Mouse (Mus musculus) brain, adult 2 months (tissue): ENCODE measurements around the gene Ddx31.

ENCODE experiments used
- DNase-seq: peaks from one replicate; pipeline ENCODE4 v3.0.0; 2011; ENCODE audit warnings: low read depth, low spot score

Gene Ddx31

GRCm38 (mm10) chr2:28863857-28864256 lies 23.7 kb downstream of the Ddx31 start:
- no peak for DNase-seq

- peak; percentile 91 for DNase-seq
These were observed 27.3 kb downstream of the Ddx31 start for GRCm38 (mm10) chr2:28867495-28867894.

GRCm38 (mm10) chr2:28875554-28875953 lies 35.3 kb downstream of the Ddx31 start:
- peak; percentile 18 for DNase-seq

- no peak for DNase-seq
These were observed 41.1 kb downstream of the Ddx31 start for GRCm38 (mm10) chr2:28881275-28881674.

GRCm38 (mm10) chr2:28882047-28882446 lies 41.8 kb downstream of the Ddx31 start:
- DNase-seq = no peak

- DNase-seq = no peak
These were observed 42.8 kb downstream of the Ddx31 start for GRCm38 (mm10) chr2:28882826-28883485.

- no peak for DNase-seq
These were observed 44.7 kb downstream of the Ddx31 start for GRCm38 (mm10) chr2:28884914-28885313.

- DNase-seq = no peak
These were observed 52.6 kb downstream of the Ddx31 start for GRCm38 (mm10) chr2:28892796-28893195.

- no peak for DNase-seq
These were observed 53.3 kb downstream of the Ddx31 start for GRCm38 (mm10) chr2:28893526-28893925.

GRCm38 (mm10) chr2:28895876-28896275 lies 55.7 kb downstream of the Ddx31 start:
- no peak for DNase-seq

GRCm38 (mm10) chr2:28897340-28897899 lies 57.2 kb downstream of the Ddx31 start:
- DNase-seq = no peak

- DNase-seq = no peak
These were observed 62.1 kb downstream of the Ddx31 start for GRCm38 (mm10) chr2:28902291-28902690.

- no peak for DNase-seq
These were observed 63.7 kb downstream of the Ddx31 start for GRCm38 (mm10) chr2:28903871-28904270.

GRCm38 (mm10) chr2:28904786-28905185 lies 64.6 kb downstream of the Ddx31 start:
- no peak for DNase-seq

- no peak for DNase-seq
These were observed 65.4 kb downstream of the Ddx31 start for GRCm38 (mm10) chr2:28905561-28905960.

GRCm38 (mm10) chr2:28907691-28908388 lies 67.6 kb downstream of the Ddx31 start:
- DNase-seq = no peak

GRCm38 (mm10) chr2:28908389-28909153 lies 68.4 kb downstream of the Ddx31 start:
- DNase-seq = no peak

- no peak for DNase-seq
These were observed 69.1 kb downstream of the Ddx31 start for GRCm38 (mm10) chr2:28909186-28909817.

GRCm38 (mm10) chr2:28909818-28910710 lies 69.9 kb downstream of the Ddx31 start:
- no peak for DNase-seq

- DNase-seq = no peak
These were observed 70.7 kb downstream of the Ddx31 start for GRCm38 (mm10) chr2:28910877-28911276.
